Mouse (Mus musculus) heart, postnatal 0 days (tissue): ENCODE measurements around the gene Cnn3. TPM values are rescaled to one million over a fixed set of nuclear protein-coding genes. Genes with fewer than 3 reads are reported as not detected.

Source experiments
- ATAC-seq: fragments of 200-750 bp; cut with Nextera tagmentation; 2 replicates; pipeline ENCODE4 v1.8.0; 2017; ENCODE audit warnings: low read depth, moderate number of reproducible peaks, moderate library complexity; ENCODE audit not compliant: insufficient read depth
- DNase-seq: peaks from one replicate; pipeline ENCODE4 v3.0.0-alpha.2; 2016; ENCODE audit warnings: low spot score
- H3K27ac ChIP-seq: fragments of 300-500 bp; sonication (generic); 2 replicates; pipeline ENCODE4 v1.5.1; 2014; ENCODE audit warnings: low read depth, mild to moderate bottlenecking
- H3K27me3 ChIP-seq: fragments of 300-500 bp; sonication (generic); 2 replicates; pipeline ENCODE4 v1.6.1; 2014; ENCODE audit warnings: low read length, mixed read lengths; ENCODE audit not compliant: control insufficient read depth, insufficient read depth
- H3K36me3 ChIP-seq: fragments of 300-500 bp; sonication (generic); replicated peaks from 2 replicates; pipeline ENCODE4 v1.6.1; 2014; ENCODE audit warnings: low read length, mixed read lengths; ENCODE audit not compliant: control insufficient read depth, insufficient read depth
- H3K4me1 ChIP-seq: fragments of 300-500 bp; sonication (generic); 2 replicates; pipeline ENCODE4 v1.6.1; 2014; ENCODE audit warnings: antibody characterized with exemption; ENCODE audit not compliant: control insufficient read depth, insufficient read depth
- H3K4me2 ChIP-seq: fragments of 300-500 bp; sonication (generic); 2 replicates; pipeline ENCODE4 v1.6.1; 2014; ENCODE audit warnings: low read depth, mild to moderate bottlenecking, low read length, moderate library complexity
- H3K4me3 ChIP-seq: fragments of 300-500 bp; sonication (generic); 2 replicates; pipeline ENCODE4 v1.5.1; 2014; ENCODE audit warnings: low read depth, low read length
- H3K9ac ChIP-seq: fragments of 300-500 bp; sonication (generic); replicated peaks from 2 replicates; pipeline ENCODE4 v1.6.1; 2014; ENCODE audit warnings: low read depth, low read length, mixed read lengths
- H3K9me3 ChIP-seq: fragments of 300-500 bp; sonication (generic); replicated peaks from 2 replicates; pipeline ENCODE4 v1.6.1; 2016; ENCODE audit warnings: low read length; ENCODE audit not compliant: control insufficient read depth
- CTCF ChIP-seq: IDR thresholded peaks from 2 replicates; pipeline ENCODE4 v1.5.1; 2016; ENCODE audit warnings: antibody characterized with exemption, control low read depth, low read depth
- EP300 ChIP-seq: IDR thresholded peaks from 2 replicates; pipeline ENCODE4 v1.6.1; 2016; ENCODE audit warnings: antibody characterized with exemption, low read depth
- WGBS: fragments of 180-500 bp; shearing (Covaris S2); extraction: QIAGEN DNeasy Blood & Tissue Kit; methylation state at CpG from one replicate; pipeline ENCODE4 v1.1.7; 2014; 5-methylcytosine and 5-hydroxymethylcytosine counted together
- polyA plus RNA-seq: library from polyadenylated mRNA; unstranded; fragments of >200 nt; fragmentation: Nextera tagmentation; extraction: Ambion mirVana; gene quantifications from 2 replicates; pipeline ENCODE4 v1.2.1, GENCODE M21; 2015
- total RNA-seq: library from RNA; depleted of rRNA; stranded (reverse); fragments of >200 nt; gene quantifications from 2 replicates; pipeline ENCODE4 v1.2.3, GENCODE M21; 2014; ENCODE audit warnings: low replicate concordance; rRNA removed

The Cnn3 gene
- total RNA-seq (132 and 166 TPM in 2 replicates), polyA plus RNA-seq (187 and 190 TPM in 2 replicates)

GRCm38 (mm10) chr3:121425861-121426620 is at the start of gene Cnn3:
Cnn3 (plus strand) TSS chr3:121426497.
- Histone ChIP-seq H3K36me3 (no peaks in the 10 kb centered on the region), H3K27me3 (no peaks in the 10 kb centered on the region), H3K27ac (peak within 1 kb of the TSS; percentile 96), H3K4me3 (peak within 1 kb of the TSS; percentile 70), H3K4me2 (peak within 1 kb of the TSS; percentile 87), H3K9ac (peak within 1 kb of the TSS; percentile 87), H3K9me3 (no peaks in the 10 kb centered on the region), H3K4me1 (peaks cover 24% of the 10 kb centered on the region)
- TF ChIP-seq EP300 (no peak; the same call in none of the 2 replicates), CTCF (no peak)
- under 1% methylated on average over 44 of the region's 66 CpGs for WGBS
- DNase-seq (peak; percentile 94), ATAC-seq (peak; percentile 90)

- DNase-seq (no peak), ATAC-seq (no peak)
- Histone ChIP-seq H3K4me1 (no peaks in the 10 kb centered on the region), H3K27me3 (no peaks in the 10 kb centered on the region), H3K36me3 (no peaks in the 10 kb centered on the region), H3K9ac (no peak overlapping the region), H3K4me2 (no peak overlapping the region), H3K9me3 (no peaks in the 10 kb centered on the region), H3K4me3 (no peak overlapping the region), H3K27ac (no peak overlapping the region)
- no peak for TF ChIP-seq CTCF
- TF ChIP-seq EP300: no peak
- WGBS: 69% methylated on average over 15 of the region's 15 CpGs
These were observed 47.3 kb upstream of the Cnn3 start for GRCm38 (mm10) chr3:121378708-121379612.

- H3K27me3 ChIP-seq: no peaks in the 10 kb centered on the region
- TF ChIP-seq EP300: no peak
- TF ChIP-seq CTCF: no peak
- H3K4me3 ChIP-seq: no peak overlapping the region
- no peak for ATAC-seq
- no peaks in the 10 kb centered on the region for H3K4me1 ChIP-seq
- no peak overlapping the region for H3K27ac ChIP-seq
- no peak for DNase-seq
- WGBS: 62% methylated on average over 5 of the region's 5 CpGs
- H3K9ac ChIP-seq: no peak overlapping the region
- H3K9me3 ChIP-seq: no peaks in the 10 kb centered on the region
- no peak overlapping the region for H3K4me2 ChIP-seq
- H3K36me3 ChIP-seq: no peaks in the 10 kb centered on the region
These were observed 46.6 kb upstream of the Cnn3 start for GRCm38 (mm10) chr3:121379699-121380098.

GRCm38 (mm10) chr3:121387471-121388009 is 38.8 kb upstream of the Cnn3 start:
- no peak overlapping the region for H3K4me2 ChIP-seq
- TF ChIP-seq CTCF (no peak), EP300 (no peak)
- H3K4me3 ChIP-seq: no peak overlapping the region
- no peaks in the 10 kb centered on the region for H3K36me3 ChIP-seq
- ATAC-seq (no peak), DNase-seq (no peak)
- WGBS: 77% methylated on average over 3 of the region's 3 CpGs
- H3K9ac ChIP-seq: no peak overlapping the region
- H3K9me3 ChIP-seq: no peaks in the 10 kb centered on the region
- H3K27me3 ChIP-seq: no peaks in the 10 kb centered on the region
- H3K27ac ChIP-seq: no peak overlapping the region
- H3K4me1 ChIP-seq: no peaks in the 10 kb centered on the region

- 71% methylated on average over 8 of the region's 8 CpGs for WGBS
These were observed 36.9 kb upstream of the Cnn3 start for GRCm38 (mm10) chr3:121389366-121389765.

More at GRCm38 (mm10) chr3:121389366-121389765, 36.9 kb upstream of the Cnn3 start:
- Histone ChIP-seq H3K4me1 (no peaks in the 10 kb centered on the region), H3K36me3 (no peaks in the 10 kb centered on the region), H3K4me2 (no peak overlapping the region), H3K27ac (no peak overlapping the region), H3K9me3 (no peaks in the 10 kb centered on the region), H3K4me3 (no peak overlapping the region), H3K27me3 (no peaks in the 10 kb centered on the region), H3K9ac (no peak overlapping the region)
- ATAC-seq: no peak
- DNase-seq: no peak
- TF ChIP-seq EP300: no peak
- no peak for TF ChIP-seq CTCF
